Mouse (Mus musculus) telencephalon, adult 2 months (tissue): Measurements from ENCODE around the gene Rsph14.
"Not testable (repeated sequence)": the region's sequence is repeated elsewhere in the genome, so short reads cannot be mapped to it uniquely, and the experiment has no call there.

Experiments
- DNase-seq: peaks from one replicate; pipeline ENCODE4 v3.0.0-alpha.2; 2011; ENCODE audit warnings: low read depth, low spot score

Gene Rsph14

DNA sequence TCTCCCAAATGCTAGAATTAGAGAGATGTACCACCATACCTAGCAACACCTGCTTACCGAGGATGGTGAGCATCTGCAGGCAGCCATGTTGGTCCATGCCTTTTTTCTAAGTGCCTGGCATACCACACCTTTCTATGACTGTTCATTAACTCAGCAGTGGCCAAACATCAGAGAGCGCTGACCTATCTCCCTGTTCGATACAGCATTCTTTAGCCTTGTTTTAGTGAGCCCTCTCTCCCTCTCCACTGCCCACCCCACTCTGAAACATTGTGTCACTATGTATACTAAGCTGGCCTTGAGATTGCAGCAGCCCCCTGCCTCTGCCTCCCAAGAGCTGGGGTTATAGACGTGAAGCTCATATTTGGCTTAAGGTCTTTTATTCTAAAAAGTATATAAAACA lies 21.3 kb upstream of the Rsph14 start:
- no peak for DNase-seq

DNA sequence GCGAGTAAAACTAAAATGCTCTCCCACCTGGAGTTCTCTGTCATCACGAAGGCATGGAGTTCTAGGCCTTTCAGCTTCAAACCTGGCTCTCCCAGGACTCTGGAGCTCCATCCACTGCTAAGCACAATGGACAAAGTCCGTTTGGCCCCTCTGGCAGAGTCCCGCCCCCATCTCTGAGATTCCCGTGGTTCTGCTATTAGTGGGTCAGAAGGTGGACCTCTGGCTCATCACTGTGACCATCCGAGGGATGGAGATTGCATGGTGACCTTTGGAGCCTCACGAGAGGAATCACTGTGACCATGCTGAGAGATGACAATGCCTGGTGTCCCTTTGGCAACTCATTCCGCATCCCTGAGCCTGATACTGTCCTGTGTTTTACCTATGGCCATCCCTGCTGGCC lies 20.5 kb upstream of the Rsph14 start:
- DNase-seq = no peak

DNA sequence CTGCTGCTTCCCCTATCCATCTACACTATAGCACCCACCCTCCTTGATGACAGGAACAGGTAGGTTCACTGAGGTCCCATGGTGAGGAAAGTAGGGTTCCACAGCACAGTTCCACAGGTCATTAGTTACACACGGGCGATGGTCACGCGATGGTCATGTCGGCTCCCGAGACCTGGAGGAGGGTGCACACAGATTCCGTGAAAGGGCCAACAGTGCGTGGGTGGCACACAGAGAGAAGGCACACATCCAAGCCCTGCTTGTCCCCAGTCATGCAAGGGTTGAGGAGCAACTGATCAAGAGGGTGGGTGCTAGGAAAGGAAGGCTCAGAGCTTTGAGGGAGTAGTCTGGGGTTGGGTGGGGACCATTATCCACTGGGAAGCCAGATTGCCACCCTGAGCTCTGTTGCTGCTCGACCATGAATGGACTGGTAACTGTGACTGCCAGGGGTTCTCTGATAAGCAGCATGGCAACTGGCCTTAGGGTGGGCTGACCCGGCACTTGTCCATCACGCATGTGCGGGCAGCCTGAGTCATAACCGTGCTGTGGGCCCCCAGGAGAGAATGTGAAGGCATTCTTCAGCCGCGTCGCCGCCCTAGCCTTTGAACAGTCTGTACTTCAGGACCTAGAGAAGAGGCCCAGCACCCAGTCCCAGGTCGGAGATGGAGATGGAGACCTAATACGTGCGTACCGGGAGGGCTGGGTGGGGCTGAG lies 19.1 kb upstream of the Rsph14 start:
- no peak for DNase-seq

DNA sequence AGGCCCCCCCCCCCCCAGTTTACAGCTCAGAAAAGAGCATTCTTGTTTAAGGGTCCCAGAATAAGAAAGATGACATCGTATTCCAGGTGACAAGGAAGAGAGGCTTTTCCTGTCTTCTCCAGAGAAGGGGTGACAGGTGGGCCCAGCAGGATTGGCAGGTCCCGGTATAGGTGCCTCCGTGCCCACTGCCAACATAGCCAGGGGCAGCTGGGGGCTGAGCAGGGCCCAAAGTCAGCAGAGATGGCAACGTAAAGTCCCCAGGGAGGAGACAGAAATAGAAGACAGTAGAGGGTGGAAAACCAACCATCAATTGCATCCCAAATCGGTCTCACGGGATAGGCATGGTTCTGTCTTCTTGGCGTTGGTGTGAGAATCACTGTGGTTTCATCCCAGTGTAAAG lies 16.3 kb upstream of the Rsph14 start:
- DNase-seq = no peak

DNA sequence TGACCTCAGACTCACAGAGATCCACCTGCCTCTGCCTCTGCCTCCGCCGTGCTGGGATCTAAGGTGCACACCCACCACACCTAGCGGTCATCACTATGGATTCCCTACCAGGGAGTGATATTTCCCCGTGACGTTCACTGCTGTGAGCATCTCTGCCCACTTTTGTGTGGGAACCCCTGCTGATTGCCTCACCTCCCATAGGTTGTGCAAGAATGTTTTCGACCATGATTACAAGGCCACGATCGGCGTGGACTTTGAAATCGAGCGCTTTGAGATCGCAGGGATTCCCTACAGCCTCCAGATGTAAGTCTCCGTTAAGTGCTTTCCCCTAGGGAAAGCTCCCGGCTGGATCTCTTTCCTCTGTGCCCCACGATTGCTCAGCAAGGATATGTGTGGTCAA lies 13.4 kb upstream of the Rsph14 start:
- no peak for DNase-seq

DNA sequence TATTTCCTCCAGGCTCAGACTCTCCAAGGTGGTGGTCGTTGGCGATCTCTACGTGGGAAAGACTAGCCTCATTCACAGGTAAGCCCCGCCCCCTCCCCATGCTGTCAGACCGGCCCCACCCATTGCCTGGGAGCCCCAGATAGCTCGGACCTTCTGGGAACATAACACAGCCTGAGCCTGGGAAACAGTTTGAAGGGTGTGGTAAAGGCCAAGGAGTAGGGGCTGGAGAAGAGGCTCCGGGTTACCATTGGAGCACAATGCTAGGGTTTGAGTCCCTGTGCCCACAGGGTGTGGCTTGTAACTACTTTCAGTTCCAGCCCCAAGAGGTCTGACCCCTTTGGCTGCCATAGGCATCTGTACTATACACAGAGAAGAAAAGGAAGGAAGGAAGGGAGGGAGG lies 12.1 kb upstream of the Rsph14 start:
- no peak for DNase-seq

DNA sequence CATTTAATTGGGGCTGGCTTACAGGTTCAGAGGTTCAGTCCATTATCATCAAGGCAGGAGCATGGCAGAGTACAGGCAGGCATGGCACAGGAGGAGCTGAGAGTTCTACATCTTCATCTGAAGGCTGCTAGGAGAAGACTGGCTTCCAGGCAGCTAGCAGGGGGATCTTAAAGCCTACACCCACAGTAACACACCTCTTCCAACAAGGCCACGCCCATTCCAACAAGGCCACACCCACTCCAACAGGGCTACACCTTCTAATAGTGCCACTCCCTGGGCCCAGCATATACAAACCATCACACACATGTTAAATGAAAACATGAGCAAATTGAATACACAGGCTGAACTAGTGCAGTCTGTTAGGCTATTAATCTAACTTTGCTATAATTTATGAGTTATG lies 9.7 kb upstream of the Rsph14 start:
- not testable (repeated sequence) for DNase-seq

DNA sequence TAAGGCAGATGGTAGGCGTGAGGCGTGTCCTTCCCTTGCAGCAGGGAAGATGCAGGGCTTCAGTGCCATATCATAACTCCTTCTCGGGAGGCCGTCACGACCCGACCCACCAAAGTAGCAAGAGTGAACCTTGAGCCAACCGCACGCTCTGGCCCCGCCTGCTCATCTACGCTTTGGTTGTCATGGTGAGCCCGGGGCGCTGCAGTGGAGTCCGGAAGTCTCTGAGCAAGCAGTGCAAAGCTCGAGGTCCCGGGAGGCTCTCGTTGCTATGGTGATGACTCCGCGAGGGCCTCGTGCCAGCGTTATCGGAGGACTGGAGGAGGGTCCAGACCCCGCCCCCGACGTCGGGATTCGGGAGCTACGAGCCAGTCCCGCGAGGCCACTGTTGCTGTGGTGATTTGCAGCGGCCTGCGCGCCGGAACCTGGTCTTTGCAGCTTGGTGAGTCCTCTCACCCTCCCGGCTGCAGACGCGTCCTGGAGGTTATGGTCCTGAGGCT lies 4.5 kb upstream of the Rsph14 start, which contains the start of gene Rab36:
Gene Rab36, plus strand, starts transcription at position 176 of the 497 bp plus-strand sequence.
- peak; percentile 80 for DNase-seq

DNA sequence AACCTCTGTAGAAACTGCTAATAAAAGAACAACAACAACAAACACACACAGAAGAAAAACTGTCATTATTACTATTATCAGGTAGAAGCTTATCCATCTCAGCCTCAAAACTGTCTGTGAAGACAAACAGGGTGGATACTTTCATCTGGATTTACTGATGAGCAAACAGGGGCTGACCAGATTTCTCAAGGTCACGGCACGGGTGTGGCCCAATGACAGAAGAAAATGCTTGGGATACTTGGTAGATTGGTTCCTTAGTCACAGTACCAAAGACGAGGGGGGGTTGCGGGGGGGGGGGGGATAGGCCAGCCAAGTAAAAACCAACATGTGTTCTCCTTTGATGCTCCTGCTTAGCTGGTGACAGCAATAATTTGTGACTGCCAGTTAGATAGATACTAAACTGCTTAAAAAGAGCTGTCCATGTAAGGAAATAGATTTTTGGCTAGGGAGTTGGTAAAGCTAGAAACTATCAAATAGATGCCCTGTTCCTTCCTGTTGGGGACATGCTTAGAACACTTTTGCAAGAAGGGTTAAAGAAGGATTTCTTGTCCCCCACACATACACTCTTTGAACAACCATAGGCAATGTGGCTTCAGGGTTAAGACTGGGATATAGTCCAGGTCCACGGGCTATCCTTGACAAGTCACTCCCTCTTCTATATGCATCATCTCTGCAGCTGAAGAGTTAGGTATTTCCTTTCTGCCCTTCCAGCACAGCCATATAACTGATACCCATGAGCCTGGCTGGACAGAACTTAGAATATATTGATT lies 856 bp downstream of the Rsph14 start:
- DNase-seq = no peak

DNA sequence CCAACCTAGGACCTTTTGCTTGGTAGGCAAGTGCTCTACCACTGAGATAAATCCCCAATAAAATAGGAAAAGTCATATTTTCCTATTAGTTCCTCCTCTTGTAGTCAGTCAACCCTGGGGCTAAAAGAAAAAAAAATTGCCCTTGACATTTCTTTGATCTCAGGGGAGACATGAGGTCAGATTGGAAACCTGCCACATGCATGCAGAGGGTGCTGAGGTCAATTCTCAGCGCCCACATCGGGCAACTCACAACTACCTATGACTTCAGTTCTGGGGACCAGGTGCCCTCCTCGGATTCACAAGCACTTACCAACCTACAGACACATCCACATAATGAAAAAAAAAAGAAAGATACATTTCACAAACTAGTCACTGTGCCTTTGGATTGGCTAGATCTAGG lies 2.2 kb downstream of the Rsph14 start:
- no peak for DNase-seq

DNA sequence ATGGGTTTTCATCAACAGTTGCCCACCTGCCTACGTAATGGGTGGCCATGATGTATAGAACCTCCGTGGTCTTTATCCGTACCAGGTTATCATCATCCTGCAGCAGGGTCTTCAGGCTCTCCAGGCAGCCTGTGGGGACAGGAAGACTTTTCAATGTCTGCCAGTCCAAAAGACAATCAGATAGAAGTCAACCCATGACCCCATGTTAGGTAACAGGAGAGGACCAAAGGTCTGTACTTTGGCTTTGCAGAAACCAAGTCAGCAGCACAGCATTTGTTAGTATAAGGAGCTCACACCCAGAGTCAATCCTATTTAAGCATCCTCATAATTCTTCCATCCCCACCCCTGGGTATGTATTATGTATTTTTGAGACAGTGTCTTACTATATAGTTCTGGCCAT lies 2.7 kb downstream of the Rsph14 start:
- no peak for DNase-seq

DNA sequence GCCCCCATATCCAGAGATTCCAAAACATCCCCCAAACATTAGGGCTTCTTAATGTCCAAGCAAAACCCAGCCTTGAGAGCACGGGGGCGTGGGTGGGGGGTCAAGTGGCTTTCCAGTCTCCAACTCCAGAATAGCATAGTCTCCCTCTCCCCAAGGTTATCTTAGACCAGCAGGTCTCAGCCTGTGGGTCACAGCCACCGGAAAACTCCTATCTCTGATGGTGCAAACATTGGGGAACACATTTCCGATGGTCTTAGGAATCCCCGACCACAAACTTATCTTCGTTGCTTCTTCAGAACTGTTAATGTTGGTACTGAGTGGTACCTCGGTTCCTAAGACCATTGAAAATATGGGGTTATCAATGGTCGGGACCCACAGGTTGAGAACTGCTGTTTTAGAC lies 3.6 kb downstream of the Rsph14 start:
- no peak for DNase-seq

DNA sequence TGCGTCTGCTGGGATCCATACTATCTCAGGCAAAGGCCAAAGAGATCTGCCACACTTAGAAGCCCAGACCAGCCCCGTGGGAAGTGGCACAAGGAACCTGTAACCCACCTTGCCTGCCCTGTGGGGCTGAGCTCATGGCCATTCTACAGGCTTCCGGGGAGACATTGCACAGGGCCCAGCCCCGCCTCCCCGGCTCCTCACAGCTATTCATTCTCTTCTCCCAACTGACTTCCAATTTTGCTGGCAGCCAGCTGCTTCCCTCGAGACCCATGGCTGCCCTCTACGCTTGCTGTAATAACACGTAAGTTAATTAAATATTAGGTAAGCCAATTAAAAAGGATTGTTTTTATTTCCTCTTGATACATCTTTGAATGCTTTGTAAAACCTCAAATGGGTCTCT lies 5.9 kb downstream of the Rsph14 start:
- no peak for DNase-seq

DNA sequence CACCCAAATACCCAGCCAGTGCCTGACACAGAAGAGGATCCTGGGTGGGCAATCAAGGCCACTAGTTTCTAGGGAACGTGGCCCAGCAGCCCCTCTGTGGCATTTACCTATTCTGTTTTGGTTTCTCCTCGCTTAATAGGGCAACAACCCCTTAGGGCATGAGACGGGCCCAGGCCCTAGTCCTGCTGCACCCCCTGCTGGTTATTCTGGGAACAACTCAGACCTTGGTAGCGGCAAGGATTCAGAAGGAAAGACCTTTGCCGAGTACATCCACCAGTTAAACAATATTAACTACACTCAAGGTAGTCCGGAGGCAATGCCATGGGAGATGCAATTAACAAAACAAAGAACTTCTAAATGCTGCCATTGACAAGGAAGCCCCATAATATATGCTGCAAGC lies 11.2 kb downstream of the Rsph14 start:
- peak; percentile 31 for DNase-seq

DNA sequence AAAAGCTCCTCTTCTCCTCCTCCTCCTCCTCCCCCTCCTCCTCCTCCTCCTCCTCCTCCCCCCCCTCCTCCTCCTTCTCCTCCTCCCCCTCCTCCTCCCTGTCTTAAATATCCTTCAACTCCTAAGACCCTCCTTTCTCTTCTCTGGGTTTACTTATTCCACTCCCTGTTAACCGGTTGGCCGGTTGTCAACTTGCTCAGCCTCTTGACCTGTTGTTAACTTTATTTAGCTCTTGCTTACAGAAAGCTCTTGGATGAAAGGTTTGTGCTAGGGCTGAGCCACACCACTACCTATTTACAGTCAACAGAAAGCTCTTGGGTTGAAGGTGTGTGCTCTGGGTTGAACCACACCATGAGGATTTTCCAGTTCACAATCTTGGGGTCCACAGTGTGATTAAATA lies 12.1 kb downstream of the Rsph14 start:
- no peak for DNase-seq

DNA sequence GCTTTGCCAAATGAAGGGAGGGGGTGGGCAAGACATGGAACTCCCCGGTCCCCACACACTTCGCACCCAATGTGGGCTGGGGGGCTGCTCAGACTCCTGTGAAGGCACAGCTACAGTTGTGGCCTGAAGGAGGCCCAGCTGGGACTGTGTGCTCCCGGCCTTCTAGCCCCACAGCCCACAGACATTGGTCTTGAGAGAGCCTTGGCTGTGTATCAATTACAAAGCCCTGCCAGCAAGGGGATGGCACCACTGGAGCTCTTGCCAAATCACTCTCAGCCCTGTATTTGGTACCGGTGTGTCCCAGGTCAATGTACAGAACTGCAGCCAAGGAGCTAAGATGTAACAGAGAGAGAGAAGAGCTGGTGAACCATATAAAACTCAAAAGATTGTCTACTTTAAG lies 15.9 kb downstream of the Rsph14 start:
- DNase-seq = no peak

DNA sequence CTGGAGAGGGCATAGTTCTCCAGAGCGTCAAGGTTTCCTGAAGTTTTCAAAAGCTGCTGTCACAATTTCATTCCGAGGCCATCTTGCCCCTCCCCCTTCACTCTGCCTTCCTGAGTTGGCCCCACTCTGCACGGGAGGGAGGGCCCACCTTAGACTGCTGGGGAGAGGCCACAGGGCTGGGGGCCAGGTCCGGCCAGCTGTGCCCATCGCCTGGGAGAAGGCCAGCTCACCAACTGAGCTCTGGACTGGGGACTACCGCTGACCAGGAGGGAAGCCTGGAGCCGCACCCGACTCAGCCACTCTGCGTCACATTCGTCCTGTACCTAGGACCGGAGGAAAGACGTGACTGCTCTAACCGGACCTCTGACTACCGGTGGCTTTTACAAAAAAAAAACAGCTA lies 16.9 kb downstream of the Rsph14 start:
- DNase-seq = no peak

DNA sequence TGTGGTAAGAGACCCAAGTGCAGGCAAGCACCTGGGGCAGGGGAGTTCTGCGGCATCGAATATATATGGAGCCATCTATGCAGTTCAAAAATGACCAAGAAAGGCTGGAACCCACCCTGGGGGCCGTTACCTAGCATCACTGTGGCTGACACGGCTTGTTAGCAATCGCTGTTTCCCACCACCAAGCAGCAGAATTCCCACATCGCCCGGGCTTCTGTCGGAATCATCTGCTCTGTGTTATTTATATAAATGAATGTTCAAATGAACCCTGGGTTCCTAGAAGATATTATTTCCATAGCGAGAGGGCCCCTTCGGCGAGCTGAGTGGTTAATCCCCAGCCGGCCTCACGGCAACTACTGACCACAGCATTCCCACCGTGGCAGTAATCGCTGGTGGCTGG lies 21.7 kb downstream of the Rsph14 start:
- no peak for DNase-seq

DNA sequence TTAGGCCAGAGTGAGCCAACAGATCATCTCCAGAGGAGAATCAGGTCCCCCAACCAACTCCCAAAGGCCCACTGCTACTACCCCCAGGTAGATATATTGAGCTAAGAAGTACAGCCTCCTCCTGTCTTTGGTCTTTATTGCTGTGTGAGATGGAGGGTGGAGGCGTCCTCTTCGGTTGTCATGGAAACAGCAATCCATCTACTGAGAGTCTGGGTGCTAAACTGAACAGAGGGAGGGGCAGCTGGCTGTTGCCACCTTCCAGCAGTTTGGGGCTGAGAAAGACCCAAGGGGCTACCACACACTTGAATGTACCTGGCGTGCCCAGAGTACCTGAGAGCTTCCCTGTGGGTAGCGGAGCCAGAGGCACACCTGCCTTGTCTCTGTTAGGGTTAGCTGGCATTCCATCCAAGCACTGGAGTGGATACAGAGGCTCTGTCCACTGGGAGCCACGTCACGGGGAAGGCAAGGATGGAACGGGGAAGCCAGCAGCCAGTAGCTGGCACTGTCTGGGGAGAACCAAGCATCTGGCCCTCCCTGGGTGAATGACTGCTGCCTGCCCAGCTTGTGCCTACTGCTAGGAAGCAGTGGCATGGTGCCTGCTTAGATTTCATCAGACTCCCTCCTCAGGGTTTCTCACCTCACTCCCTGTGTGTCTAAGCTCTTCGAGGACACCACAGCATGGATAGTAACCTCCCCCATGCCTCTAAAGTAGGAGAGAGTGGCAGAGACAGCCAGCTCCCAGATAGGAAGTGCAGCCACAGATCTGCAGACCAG lies 25.3 kb downstream of the Rsph14 start:
- peak; percentile 89 for DNase-seq

DNA sequence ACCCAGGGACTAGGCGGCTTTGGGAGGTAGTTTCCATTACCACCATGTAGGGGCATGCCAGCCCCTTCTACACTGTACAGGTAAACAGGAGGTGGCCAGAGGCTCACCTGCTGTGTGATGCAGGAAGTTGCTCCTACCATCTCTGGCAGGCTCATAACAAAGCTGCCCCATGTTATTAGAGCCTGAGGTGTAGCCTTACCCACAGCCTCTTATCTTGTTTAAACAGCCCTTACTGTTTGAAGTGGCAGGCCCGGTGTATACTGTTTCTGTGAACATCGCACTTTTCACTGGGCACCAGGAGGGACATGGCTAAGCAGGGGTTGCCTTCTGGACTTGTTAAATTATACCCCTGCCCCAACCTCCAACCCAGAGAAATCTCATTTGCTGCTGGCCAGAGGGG lies 28.3 kb downstream of the Rsph14 start:
- no peak for DNase-seq

DNA sequence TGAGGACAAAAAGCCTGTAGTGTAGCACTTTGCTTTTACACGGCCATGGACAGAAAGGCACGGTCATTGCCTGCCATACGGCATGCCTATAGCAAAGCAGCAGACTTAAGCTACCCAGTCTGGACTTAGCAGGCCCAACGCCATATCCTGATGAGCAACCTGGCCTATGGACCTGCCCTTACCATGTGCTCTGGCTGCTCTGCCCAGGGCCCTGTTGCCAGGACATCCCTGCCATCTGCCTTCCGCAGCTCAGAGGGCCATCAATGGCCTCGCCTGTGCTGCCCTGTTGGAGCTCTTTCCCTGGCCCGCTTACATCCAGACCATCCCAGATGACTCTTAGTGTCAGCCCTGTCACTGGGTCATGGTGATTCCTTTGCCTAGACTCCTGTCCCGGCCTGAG lies 31.0 kb downstream of the Rsph14 start:
- DNase-seq = no peak

DNA sequence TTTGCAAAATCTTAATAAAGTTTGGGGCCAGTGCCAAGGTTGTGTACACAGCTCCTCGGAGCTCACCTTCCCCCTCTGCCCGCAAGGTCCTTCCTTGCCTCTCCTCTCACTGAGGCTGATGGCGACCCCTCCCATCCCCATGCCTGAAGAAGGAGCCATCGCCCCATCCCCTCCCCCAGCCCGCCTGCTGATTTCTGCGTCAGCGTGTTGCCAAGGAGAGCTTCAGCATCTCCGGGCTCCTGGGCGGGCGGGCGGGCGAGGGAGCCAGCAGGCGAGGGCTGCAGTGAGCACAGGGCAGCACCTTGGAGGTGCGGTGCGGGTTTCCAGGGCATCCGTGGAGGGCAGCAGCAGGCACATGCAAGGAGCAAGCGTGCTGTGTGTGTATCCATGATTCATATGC lies 37.0 kb downstream of the Rsph14 start:
- DNase-seq = no peak
